Mouse (Mus musculus): ENCODE results near the gene Tomm40.

Tomm40 gene

DNA sequence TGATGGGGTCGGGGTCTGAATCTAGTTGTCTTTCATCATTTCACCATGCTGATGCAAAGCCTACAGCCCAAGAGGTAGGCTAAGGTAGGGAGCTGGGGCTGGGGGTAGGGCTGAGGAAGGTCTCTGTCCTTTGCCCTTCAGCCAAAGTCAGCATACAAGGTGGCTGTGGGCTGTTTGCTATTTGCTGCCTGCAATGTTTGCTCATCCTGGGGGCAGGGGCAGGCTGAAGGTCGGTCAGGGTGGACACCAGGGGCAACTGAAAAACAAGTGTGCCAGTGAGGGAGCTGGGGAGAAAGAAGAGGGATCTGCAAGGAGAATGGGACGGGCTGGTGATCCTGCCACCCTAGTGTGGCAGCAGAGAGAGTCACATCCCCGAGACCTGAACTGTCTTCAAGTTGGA is 29.9 kb downstream of the Tomm40 start:
- no peak for DNase-seq

DNA sequence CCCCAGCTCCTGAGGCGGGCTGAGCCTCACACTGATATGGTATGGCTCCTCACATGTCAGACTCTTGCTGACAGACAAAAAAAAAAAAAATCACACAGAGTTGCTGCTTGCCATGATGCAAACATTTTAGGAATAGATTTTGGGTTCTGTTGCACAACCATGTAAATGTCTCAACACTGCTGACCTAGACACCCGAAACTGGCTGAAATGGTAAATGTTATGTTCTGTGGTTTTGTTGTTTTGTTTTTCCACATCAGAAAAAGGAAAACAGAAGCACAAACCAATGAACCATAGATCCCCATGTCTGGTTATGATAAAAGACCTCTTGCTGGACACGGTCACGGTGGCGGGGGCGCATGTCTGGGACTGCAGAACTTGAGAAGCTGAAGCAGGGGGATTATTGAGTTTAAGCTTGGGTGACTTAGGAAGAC is 31.5 kb downstream of the Tomm40 start:
- DNase-seq = no peak

- DNase-seq = no peak
These were observed 32.3 kb downstream of the Tomm40 start for GRCm38 (mm10) chr7:19682979-19683378.

GRCm38 (mm10) chr7:19681202-19681694 is 34.0 kb downstream of the Tomm40 start, which contains the start of the genes Gm44805 and Apoc4:
Gene Gm44805 (minus strand): TSS chr7:19681423.
Gene Apoc4 (minus strand): TSS chr7:19681479.
- DNase-seq = no peak

DNA sequence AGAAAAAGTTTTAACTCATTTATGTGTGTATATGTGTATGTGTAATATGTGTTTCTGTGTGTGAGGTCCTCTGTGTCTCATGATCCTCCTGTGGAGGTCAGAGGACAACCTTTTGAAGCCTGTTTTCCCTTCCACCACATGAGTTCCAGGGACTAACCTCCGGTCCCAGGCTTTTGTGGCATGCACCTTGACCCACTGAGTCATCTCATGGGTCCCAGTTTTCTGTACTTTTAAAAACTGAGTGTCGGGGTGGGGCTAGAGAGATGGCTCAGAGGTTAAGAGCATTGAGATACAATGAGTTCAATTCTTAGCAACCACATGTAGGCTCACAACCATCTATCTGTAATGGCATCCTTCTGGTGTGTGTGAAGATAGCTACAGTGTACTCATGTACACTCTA is 34.5 kb downstream of the Tomm40 start:
- no peak for DNase-seq

DNA sequence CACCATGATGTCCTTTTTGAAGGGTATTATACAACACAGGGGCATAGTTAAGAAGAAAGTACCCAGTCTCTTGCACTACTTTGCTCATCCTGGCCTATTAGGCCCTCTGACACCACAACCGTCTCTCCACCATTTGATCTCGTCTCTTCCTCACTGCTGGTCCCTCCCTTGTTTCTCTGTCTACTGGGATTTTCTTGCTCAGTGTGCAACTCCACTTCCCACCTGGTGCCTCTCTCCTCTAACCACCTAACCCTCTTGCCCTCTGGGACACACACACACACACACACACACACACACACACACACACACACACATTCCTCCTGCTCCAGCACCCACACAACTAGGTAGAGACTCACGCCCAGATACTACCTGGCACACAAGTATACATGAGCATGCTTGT is 36.3 kb downstream of the Tomm40 start:
- no peak for DNase-seq

- no peak for DNase-seq
These were observed 37.4 kb downstream of the Tomm40 start, which contains the start of gene Apoc2 for GRCm38 (mm10) chr7:19677872-19678271. Gene Apoc2 (minus strand): TSS chr7:19677941.

GRCm38 (mm10) chr7:19676662-19677061 is 38.6 kb downstream of the Tomm40 start:
- DNase-seq = no peak

- no peak for DNase-seq
These were observed 39.4 kb downstream of the Tomm40 start for GRCm38 (mm10) chr7:19675824-19676223.

DNA sequence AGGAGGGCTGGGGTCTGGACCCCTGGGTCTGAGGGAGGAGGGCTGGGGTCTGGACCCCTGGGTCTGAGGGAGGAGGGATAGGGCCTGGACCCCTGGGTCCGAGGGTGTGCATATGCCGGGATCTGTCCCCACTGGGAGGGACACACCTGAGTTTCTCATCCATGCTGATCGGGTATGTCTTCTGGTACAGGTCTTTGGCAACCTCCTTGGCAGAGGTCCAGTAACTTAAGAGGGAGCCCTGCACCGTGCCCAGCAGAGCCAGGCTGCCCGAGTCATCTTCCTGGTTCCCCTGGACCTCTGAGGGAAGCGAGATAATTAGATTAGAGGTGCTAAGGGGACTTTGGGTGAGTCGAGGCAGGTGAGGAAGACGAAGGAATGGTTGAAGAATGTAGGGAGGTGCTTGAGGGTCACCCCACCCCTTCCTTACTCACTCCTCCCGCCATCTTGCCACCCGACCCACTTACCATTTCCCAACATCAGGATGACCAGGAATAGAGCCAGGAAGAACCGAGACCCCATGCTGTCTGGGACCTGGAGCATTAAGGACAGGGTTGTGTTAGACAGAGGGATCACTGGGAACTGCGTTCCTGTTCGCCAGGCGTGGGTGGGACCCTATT is 42.0 kb downstream of the Tomm40 start:
- DNase-seq = no peak

- DNase-seq = no peak
These were observed 43.7 kb downstream of the Tomm40 start for GRCm38 (mm10) chr7:19671511-19671910.

GRCm38 (mm10) chr7:19668947-19669721 is 46.1 kb downstream of the Tomm40 start:
- peak; percentile 83 to 85 for DNase-seq

DNA sequence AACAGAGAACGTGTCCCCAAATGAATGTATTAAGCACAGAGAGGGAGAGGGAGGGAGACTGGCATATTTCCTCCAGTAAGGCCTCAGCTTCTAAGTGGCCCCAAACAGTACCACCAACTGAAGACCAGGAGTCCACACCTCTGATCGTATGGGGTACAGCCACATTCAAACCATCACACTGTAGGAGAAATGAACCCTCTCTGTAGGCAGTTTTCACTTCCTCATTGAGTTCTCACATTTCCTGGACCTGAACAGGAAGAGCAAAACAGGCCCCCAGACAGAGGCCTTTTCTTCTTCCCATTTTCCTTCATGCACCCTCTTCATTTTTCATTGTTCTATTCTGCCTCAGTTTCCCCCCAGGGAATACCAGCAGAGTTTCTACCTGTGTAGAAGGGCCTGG is 47.8 kb downstream of the Tomm40 start:
- no peak for DNase-seq

GRCm38 (mm10) chr7:19666750-19667149 is 48.5 kb downstream of the Tomm40 start:
- DNase-seq = no peak

GRCm38 (mm10) chr7:19664955-19665841 is 50.0 kb downstream of the Tomm40 start, which contains the start of gene Clptm1:
Gene Clptm1 (minus strand): TSS chr7:19665033.
- DNase-seq = peak; percentile 96 to 97

- no peak for DNase-seq
These were observed 50.7 kb downstream of the Tomm40 start for GRCm38 (mm10) chr7:19664455-19664954.

- DNase-seq = peak in 1 of 2 experiments; percentile 20
These were observed 51.3 kb downstream of the Tomm40 start for GRCm38 (mm10) chr7:19663940-19664339.

DNA sequence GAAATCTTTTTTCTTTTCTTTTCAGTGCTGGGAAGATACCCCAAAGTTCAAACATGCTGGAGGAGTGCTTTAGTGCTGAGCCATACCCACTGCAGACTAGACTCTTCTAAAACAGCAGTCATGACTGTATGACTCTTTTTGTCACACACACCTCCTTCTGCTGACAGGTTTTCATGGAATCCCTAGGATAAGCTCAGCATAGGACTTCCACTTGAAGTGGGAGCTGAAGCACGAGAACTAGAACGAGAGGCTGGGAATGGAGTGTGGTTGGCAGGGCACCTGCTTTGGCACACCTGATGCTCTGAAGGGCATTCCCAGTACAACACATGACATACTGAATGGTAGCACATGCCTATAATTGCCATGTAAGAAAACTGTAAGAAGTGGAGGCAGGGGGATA is 62.6 kb downstream of the Tomm40 start:
- DNase-seq = no peak
